Mouse (Mus musculus) left cerebral cortex, postnatal 4 days (tissue): ENCODE measurements at regions not wholly inside any gene's neighbourhood (a gene's known extent, or its start where the extent isn't known, plus 50 kb on each side); places are given as distances from the start of the nearest gene placed in this dataset.

Experiments
- DNase-seq: peaks from one replicate; pipeline ENCODE4 v3.0.0-alpha.2; 2022
- intact Hi-C: fragments of 180-260 bp; cut with DNase I; formaldehyde crosslinking; loops from one replicate; pipeline ENCODE4 v1.15.1; 2025

GRCm38 (mm10) chr17:41629691-41630090 is 686.1 kb upstream of the Ptchd4 start:
- intact Hi-C loops: no loop called here
- no peak for DNase-seq

GRCm38 (mm10) chr17:41627576-41627975 is 688.2 kb upstream of the Ptchd4 start:
- DNase-seq: peak; percentile 45
- intact Hi-C loops: no loop called here

- intact Hi-C loops: no loop called here
- no peak for DNase-seq
These were observed 659.6 kb upstream of the Cenpq start for GRCm38 (mm10) chr17:41594431-41594830.
